Mouse (Mus musculus) stomach, embryonic 15.5 days (tissue): ENCODE results near the gene Bckdk. TPM values are rescaled to one million over a fixed set of nuclear protein-coding genes. Genes with fewer than 3 reads are reported as not detected.

ENCODE experiments used
- ATAC-seq: fragments of 200-750 bp; cut with Nextera tagmentation; 2 replicates; pipeline ENCODE4 v1.8.0; 2017; ENCODE audit warnings: low read depth, moderate number of reproducible peaks, moderate TSS enrichment; ENCODE audit not compliant: insufficient read depth, low FRiP score
- H3K27ac ChIP-seq: fragments of 300-500 bp; sonication (generic); 2 replicates; pipeline ENCODE4 v1.5.1; 2015; ENCODE audit warnings: mild to moderate bottlenecking, inconsistent platforms
- H3K27me3 ChIP-seq: fragments of 300-500 bp; sonication (generic); replicated peaks from 2 replicates; pipeline ENCODE4 v1.6.1; 2015; ENCODE audit warnings: inconsistent platforms
- H3K36me3 ChIP-seq: fragments of 300-500 bp; sonication (generic); 2 replicates; pipeline ENCODE4 v1.6.1; 2015; ENCODE audit warnings: inconsistent platforms
- H3K4me1 ChIP-seq: fragments of 300-500 bp; sonication (generic); 2 replicates; pipeline ENCODE4 v1.6.1; 2015; ENCODE audit warnings: inconsistent platforms
- H3K4me2 ChIP-seq: fragments of 300-500 bp; sonication (generic); 2 replicates; pipeline ENCODE4 v1.6.1; 2015; ENCODE audit warnings: mild to moderate bottlenecking, inconsistent platforms
- H3K4me3 ChIP-seq: fragments of 300-500 bp; sonication (generic); replicated peaks from 2 replicates; pipeline ENCODE4 v1.5.1; 2015; ENCODE audit warnings: inconsistent platforms
- H3K9ac ChIP-seq: fragments of 300-500 bp; sonication (generic); 2 replicates; pipeline ENCODE4 v1.6.1; 2015; ENCODE audit warnings: inconsistent platforms
- H3K9me3 ChIP-seq: fragments of 300-500 bp; sonication (generic); 2 replicates; pipeline ENCODE4 v1.6.1; 2016; ENCODE audit warnings: inconsistent platforms
- WGBS: fragments of 180-500 bp; shearing (Covaris S2); methylation state at CpG from one replicate; pipeline ENCODE4 v1.1.7; 2015; 5-methylcytosine and 5-hydroxymethylcytosine counted together
- polyA plus RNA-seq: library from polyadenylated mRNA; unstranded; fragments of >200 nt; fragmentation: Nextera tagmentation; extraction: Ambion mirVana; gene quantifications from 2 replicates; pipeline ENCODE4 v1.2.1, GENCODE M21; 2015

Bckdk gene
- polyA plus RNA-seq, 1 experiment from 2014 or later = 145 TPM

DNA sequence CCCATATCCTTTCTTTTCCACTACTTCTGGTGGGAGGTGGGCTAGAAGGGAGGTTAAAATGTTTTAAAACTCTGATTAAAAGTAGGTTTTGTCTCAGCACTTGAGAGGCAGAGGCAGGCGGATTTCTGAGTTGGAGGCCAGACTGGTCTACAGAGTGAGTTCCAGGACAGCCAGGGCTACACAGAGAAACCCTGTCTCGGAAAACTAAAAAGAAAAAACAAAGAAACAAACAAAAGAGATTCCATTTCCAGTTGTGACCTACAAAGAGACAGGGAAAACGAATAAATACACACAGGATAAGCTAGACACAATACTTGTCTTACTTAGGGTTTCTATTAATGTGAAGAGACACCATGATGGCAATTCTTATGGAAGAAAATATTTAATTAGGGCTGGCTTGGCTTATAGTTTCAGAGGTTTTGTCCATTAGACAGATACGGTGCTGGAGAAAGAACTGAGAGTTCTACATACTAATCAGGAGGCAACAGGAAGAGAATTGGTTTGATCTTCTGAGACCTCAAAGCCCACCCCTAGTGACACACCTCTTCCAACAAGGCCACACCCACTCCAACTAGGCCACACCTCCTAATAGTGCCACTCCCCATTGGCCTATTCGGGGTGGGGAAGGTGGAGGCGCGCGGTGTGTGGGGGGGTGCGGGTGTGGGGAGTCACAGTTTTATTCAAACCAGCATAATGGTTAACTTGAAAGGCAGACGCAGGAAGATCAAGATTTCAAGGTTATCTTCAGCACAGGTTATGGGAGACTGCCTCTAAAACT is 5.5 kb upstream of the Bckdk start:
- H3K27ac ChIP-seq = peak overlapping the region; percentile 71; the same call in 1 of the 2 replicates
- H3K4me2 ChIP-seq = no peak overlapping the region
- no peak overlapping the region for H3K4me3 ChIP-seq
- no peaks in the 10 kb centered on the region for H3K27me3 ChIP-seq
- no peak overlapping the region for H3K9ac ChIP-seq
- H3K36me3 ChIP-seq = 0 out of 2 replicates have a peak, but pooled peaks cover 6% of the 10 kb centered on the region
- 31% methylated on average over 10 of the region's 10 CpGs for WGBS
- no peaks in the 10 kb centered on the region for H3K9me3 ChIP-seq
- no peak for ATAC-seq
- peaks cover 12% of the 10 kb centered on the region for H3K4me1 ChIP-seq

DNA sequence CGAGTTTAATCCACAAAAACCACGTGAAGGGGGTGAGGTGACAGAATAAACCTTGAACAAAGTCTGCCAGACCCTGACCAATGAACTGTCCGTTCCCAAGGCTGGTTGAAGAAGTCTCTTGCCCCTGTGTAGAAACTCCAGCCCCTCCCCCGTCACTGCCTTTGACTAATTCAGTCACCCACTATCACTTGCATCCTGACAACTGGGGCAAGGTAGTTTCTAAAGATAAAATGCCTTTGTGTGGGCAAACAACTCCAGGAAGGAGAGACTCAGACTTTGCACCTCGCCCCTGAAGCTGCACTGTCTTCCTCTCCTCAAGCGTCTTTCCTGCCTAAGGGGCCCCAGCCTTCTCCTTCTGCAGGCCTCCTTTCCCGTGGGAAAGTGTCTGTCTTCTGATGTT is 3.9 kb upstream of the Bckdk start:
- Histone ChIP-seq H3K27ac (peak overlapping the region; percentile 71), H3K27me3 (no peaks in the 10 kb centered on the region), H3K36me3 (peaks cover under 1% of the 10 kb centered on the region; the same call in 1 of the 2 replicates), H3K4me2 (no peak overlapping the region), H3K4me1 (peaks cover 6% of the 10 kb centered on the region; the same call in 1 of the 2 replicates), H3K9ac (no peak overlapping the region), H3K4me3 (no peak overlapping the region), H3K9me3 (no peaks in the 10 kb centered on the region)
- ATAC-seq = no peak
- WGBS = 31% methylated on average over 7 of the region's 7 CpGs

DNA sequence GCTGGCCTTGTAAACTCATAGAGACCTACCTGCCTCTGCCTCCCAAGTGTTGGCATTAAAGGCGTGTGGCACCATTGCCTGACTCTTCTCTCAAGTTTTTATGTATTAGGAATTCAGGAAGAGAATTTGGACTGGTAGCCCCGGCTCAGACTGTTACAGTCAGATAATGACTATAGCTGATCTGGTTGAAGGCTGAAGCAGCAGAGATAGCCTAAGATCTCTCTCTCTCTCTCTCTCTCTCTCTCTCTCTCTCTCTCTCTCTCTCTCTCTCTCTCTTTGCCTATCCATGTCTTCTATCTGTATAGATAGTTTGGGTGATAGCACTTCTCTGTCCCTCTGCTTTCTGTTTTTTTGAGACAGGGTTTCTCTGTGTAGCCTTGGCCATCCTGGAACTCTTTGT is 2.1 kb upstream of the Bckdk start:
- peaks cover 8% of the 10 kb centered on the region; the same call in 1 of the 2 replicates for H3K4me1 ChIP-seq
- no peaks in the 10 kb centered on the region for H3K27me3 ChIP-seq
- no peak overlapping the region for H3K9ac ChIP-seq
- no peaks in the 10 kb centered on the region for H3K9me3 ChIP-seq
- peaks cover 17% of the 10 kb centered on the region for H3K36me3 ChIP-seq
- ATAC-seq = no peak
- H3K4me2 ChIP-seq = no peak overlapping the region
- 85% methylated on average over 2 of the region's 2 CpGs for WGBS
- no peak overlapping the region for H3K4me3 ChIP-seq
- no peak overlapping the region for H3K27ac ChIP-seq

DNA sequence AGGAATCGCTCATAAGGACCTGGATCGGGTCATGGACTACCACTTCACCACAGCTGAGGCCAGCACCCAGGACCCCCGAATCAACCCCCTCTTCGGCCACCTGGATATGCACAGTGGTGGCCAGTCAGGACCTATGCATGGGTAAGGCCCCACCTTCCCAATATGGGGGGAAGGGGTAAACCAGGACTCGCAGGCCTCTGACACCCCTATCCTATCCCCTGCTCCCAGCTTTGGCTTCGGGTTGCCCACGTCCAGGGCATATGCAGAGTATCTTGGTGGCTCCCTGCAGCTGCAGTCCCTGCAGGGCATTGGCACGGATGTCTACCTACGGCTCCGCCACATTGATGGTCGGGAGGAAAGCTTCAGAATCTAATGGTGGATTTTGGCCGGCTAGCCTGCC is 4.1 kb downstream of the Bckdk start:
- no peak overlapping the region for H3K9ac ChIP-seq
- ATAC-seq = no peak
- H3K4me1 ChIP-seq = peaks cover 11% of the 10 kb centered on the region; the same call in 1 of the 2 replicates
- H3K4me2 ChIP-seq = no peak overlapping the region
- H3K27ac ChIP-seq = no peak overlapping the region
- H3K4me3 ChIP-seq = no peak overlapping the region
- H3K27me3 ChIP-seq = no peaks in the 10 kb centered on the region
- WGBS = 90% methylated on average over 12 of the region's 12 CpGs
- H3K36me3 ChIP-seq = peaks cover 48% of the 10 kb centered on the region
- H3K9me3 ChIP-seq = no peaks in the 10 kb centered on the region

DNA sequence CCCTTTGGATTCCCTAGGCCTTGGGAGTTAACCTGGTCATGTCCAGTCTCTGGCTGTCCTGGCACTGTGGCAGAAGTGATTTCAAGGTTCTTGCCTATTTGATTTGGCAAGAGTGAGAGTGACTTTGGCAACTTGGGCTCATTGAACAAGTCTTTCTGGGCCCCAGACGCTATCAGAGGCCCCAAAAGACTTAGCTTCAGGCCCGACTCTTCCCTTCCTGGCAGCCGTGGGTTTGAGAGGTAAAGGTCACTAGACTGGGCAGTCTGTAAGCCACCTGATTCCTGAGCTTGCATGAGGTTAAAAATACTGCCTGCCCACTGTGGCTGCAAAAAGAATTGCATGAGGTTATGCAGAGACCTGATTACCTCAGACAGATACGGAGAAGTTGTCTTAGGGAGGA is 4.8 kb downstream of the Bckdk start:
- no peak overlapping the region for H3K9ac ChIP-seq
- ATAC-seq = no peak
- peaks cover 11% of the 10 kb centered on the region; the same call in 1 of the 2 replicates for H3K4me1 ChIP-seq
- 83% methylated on average over 4 of the region's 4 CpGs for WGBS
- no peak overlapping the region for H3K4me3 ChIP-seq
- H3K27ac ChIP-seq = no peak overlapping the region
- peaks cover 48% of the 10 kb centered on the region for H3K36me3 ChIP-seq
- H3K9me3 ChIP-seq = no peaks in the 10 kb centered on the region
- H3K27me3 ChIP-seq = no peaks in the 10 kb centered on the region
- no peak overlapping the region for H3K4me2 ChIP-seq

DNA sequence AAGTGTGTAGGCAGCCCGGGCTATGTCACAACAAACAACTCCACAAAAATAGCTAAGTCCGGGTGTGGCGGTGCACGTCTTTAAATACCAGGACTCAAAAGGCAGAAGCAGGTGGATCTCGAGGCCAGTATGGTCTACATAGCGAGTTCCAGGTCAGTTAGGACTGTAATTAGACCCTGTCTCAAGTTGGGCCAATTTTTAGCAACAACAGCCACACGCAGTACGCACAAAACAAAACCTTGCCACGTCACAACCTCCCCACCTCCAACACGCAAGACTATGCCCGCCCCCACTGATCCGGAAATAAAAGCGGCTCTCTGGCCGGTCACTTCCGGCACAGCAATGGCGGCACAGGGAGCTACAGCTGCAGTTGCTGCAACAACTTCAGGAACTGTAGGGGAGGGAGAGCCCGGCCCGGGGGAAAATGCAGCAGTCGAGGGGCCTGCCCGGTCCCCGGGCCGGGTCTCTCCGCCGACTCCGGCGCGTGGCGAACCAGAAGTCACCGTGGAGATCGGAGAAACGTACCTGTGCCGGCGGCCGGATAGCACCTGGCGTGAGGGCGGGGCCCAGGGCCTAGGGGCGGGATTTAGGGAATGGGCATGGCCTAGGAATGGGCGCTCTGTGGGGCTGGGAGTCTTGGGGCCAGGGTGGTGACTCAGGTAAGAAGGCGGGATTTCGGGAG is 8.4 kb downstream of the Bckdk start, which contains the start of gene Kat8:
TSS of gene Kat8 (plus strand) at position 327 of the 682 bp plus-strand sequence.
- peaks cover 38% of the 10 kb centered on the region for H3K36me3 ChIP-seq
- WGBS = 1% methylated on average over 40 of the region's 40 CpGs
- 0 out of 2 replicates have a peak, but pooled peaks cover 4% of the 10 kb centered on the region for H3K4me1 ChIP-seq
- no peaks in the 10 kb centered on the region for H3K27me3 ChIP-seq
- peak within 1 kb of the TSS; percentile 81 for H3K4me3 ChIP-seq
- H3K9ac ChIP-seq = peak within 1 kb of the TSS; percentile 73
- H3K9me3 ChIP-seq = no peaks in the 10 kb centered on the region
- peak within 1 kb of the TSS; percentile 90 for H3K27ac ChIP-seq
- H3K4me2 ChIP-seq = peak within 1 kb of the TSS; percentile 65
- peak; percentile 95 for ATAC-seq

DNA sequence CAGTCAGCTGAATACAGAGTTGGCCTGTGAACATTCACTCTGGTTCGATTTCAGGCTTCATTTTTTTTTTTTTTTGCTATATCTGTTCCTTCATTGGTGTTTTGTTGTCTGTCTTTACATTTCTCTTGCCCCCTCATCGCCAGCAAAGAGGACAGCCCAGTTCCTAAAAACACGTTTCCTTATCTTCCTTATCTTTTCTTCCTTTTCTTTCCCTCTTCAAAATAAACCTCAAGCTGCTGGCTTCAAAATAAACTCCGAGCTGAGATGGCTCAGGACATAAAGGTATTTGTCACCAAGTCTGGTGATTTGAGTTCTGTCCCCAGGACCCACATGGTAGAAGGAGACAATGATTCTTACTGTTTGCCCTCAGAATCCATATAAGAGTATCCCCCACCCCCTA is 9.1 kb downstream of the Bckdk start:
- 0 out of 2 replicates have a peak, but pooled peaks cover 4% of the 10 kb centered on the region for H3K4me1 ChIP-seq
- no peak for ATAC-seq

DNA sequence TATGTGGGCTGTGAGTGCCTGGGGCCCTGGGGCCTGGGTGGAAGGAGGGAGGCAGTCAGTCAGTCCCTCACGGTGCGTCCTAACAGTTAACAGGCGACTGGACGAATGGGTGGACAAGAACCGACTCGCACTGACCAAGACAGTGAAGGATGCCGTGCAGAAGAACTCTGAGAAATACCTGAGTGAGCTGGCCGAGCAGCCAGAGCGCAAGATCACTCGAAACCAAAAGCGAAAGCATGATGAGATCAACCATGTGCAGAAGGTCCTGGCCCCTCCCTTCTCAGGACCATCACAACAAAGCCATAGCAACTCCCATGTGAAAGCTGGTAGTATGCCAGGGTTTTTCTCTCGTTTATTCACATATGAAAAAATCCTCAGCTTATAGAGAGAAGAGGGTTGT is 11.4 kb downstream of the Bckdk start:
- no peaks in the 10 kb centered on the region for H3K9me3 ChIP-seq
- H3K27me3 ChIP-seq = no peaks in the 10 kb centered on the region
- peaks cover 12% of the 10 kb centered on the region; the same call in 1 of the 2 replicates for H3K36me3 ChIP-seq
- WGBS = 91% methylated on average over 12 of the region's 12 CpGs
- ATAC-seq = no peak
- no peak overlapping the region for H3K4me3 ChIP-seq
- no peak overlapping the region for H3K9ac ChIP-seq
- no peak overlapping the region for H3K4me2 ChIP-seq
- H3K27ac ChIP-seq = no peak overlapping the region
- 0 out of 2 replicates have a peak, but pooled peaks cover 4% of the 10 kb centered on the region for H3K4me1 ChIP-seq

More for the DNA sequence above, 9.1 kb downstream of the Bckdk start:
- H3K27me3 ChIP-seq = no peaks in the 10 kb centered on the region
- no peaks in the 10 kb centered on the region for H3K9me3 ChIP-seq
- peak overlapping the region; percentile 73; the same call in 1 of the 2 replicates for H3K9ac ChIP-seq
- H3K4me3 ChIP-seq = peak overlapping the region; percentile 81
- peaks cover 32% of the 10 kb centered on the region for H3K36me3 ChIP-seq
- WGBS = 20% methylated on average over 4 of the region's 4 CpGs
- peak overlapping the region; percentile 90 for H3K27ac ChIP-seq
- H3K4me2 ChIP-seq = peak overlapping the region; percentile 65

DNA sequence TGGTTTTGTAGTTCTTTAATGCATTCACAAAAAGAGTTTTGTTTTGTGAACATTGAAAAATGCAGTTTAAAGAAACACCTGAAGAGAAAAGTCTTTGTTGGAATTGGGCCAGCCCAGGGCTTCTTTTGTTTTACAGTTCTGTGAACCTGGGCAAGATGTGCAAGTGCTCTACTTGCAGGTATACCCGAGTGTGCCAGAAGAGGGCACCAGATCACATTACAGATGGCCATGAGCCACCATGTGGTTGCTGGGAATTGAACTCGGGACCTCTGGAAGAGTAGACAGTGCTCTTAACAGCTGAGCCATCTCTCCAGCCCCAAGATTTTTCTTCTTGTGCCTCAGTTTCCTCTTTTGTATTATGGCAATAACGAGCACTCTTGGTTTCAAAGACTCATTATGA is 14.3 kb downstream of the Bckdk start:
- no peak overlapping the region for H3K9ac ChIP-seq

DNA sequence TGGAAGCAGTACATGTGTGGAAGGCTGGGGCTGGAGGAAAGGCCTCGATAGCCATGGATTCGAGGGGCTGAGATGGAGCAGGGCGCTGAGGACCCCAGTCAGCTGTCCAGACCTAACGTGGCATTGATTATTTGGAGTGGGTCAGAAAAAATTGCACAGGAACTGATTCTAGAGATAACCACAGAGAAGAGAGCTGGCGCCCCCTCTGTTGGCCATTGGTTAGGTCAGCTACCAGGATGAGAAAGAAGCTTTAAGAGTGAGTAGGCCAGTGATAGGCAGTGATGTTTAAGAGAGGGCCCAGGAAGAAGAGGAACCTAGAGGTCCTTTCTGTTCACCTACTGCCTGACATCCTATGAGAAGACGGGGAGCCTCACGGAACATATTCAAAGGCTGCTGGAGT is 15.4 kb downstream of the Bckdk start:
- H3K4me2 ChIP-seq = no peak overlapping the region
- peaks cover 3% of the 10 kb centered on the region for H3K4me1 ChIP-seq
- H3K9ac ChIP-seq = no peak overlapping the region
- peaks cover 12% of the 10 kb centered on the region; the same call in 1 of the 2 replicates for H3K36me3 ChIP-seq
- no peak overlapping the region for H3K4me3 ChIP-seq
- no peaks in the 10 kb centered on the region for H3K27me3 ChIP-seq
- no peak for ATAC-seq
- H3K9me3 ChIP-seq = no peaks in the 10 kb centered on the region
- WGBS = 69% methylated on average over 7 of the region's 7 CpGs
- H3K27ac ChIP-seq = no peak overlapping the region

More for the DNA sequence above, 14.3 kb downstream of the Bckdk start:
- no peak for ATAC-seq
- Histone ChIP-seq H3K27ac (no peak overlapping the region), H3K36me3 (peaks cover 12% of the 10 kb centered on the region; the same call in 1 of the 2 replicates), H3K9me3 (no peaks in the 10 kb centered on the region), H3K4me1 (no peaks in the 10 kb centered on the region; the same call in 1 of the 2 replicates), H3K4me2 (no peak overlapping the region), H3K27me3 (no peaks in the 10 kb centered on the region), H3K4me3 (no peak overlapping the region)
- 56% methylated on average over 3 of the region's 3 CpGs for WGBS

DNA sequence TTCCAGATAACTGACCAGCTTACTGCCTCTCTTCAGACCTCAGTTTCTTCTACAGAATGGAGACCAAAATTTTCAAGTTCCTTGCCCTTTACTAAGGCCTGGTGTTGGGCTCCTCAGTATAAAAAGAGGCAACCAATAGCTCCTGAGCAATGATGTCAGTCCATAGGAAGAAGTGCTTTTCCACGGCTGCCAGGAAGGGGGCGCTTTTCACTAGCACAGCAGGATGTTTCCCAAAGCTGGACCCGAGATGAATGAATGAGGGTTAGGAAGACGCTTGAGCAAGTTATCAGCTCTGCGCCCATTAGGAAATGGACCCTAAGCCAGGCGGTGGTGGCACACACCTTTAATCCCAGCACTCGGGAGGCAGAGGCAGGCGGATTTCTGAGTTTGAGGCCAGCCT is 17.6 kb downstream of the Bckdk start:
- peaks cover 8% of the 10 kb centered on the region; the same call in 1 of the 2 replicates for H3K36me3 ChIP-seq
- H3K27ac ChIP-seq = no peak overlapping the region
- 64% methylated on average over 8 of the region's 8 CpGs for WGBS
- H3K4me3 ChIP-seq = no peak overlapping the region
- peaks cover 11% of the 10 kb centered on the region for H3K4me1 ChIP-seq
- no peak overlapping the region for H3K9ac ChIP-seq
- no peak overlapping the region for H3K4me2 ChIP-seq
- ATAC-seq = no peak
- H3K27me3 ChIP-seq = no peaks in the 10 kb centered on the region
- H3K9me3 ChIP-seq = no peaks in the 10 kb centered on the region
